Mouse (Mus musculus) urinary bladder, postnatal 36 days (tissue): ENCODE results near the gene Sephs1.
"Not testable (repeated sequence)": the region's sequence is repeated elsewhere in the genome, so short reads cannot be mapped to it uniquely, and the experiment has no call there.

ENCODE experiments used
- DNase-seq, 2 experiments: peaks; one replicate each; pipeline ENCODE4 v3.0.0; 2022; ENCODE audit warnings: low spot score in 2 of 2, mixed read lengths in 1 of 2

Gene Sephs1

DNA sequence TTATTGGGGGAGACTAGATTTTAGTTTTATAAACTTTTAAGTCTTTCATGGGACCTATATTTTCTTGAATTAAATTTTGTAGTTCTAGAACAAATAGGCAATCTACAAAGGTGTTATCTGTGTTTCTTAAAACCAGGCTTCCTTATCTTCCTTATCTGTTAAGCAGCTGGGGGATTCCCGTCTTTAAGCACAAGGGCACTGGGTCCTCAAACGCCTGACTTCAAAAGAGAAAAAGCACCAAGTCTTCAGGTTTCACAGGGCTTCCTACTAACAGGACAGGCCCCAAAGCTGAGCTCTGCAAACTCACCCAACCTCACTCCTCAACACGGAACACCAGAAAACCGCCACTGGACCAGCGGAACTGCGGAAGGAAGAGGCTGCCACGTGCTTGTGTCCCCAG, 26.6 kb downstream of the Sephs1 start:
- DNase-seq: no peak

DNA sequence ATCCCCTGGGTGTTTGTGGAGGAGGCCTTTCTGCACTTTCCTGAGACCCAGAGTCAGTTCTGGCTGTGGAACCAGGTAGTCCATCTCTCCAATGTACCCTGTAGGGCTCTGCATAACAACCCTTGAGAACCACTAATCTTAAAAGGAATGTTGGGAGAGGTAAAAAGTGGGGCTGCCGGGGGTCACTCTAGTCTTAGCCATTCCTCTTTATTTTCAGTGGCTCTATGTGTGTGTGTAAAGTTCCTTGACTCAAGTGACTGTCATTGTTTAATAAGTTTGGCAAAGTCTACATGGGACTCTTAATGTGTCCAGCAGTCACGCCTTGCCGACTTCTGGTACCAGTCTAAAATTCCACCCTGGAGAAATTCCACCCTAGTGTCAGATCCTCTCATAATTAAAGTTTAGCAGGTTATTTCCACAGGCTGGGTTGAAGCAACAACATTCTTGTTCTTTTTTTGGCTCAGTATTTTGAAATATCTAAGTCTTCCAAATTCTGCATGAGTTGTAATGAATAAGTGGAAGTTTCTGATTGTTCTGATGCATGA, 27.5 kb downstream of the Sephs1 start:
- no peak for DNase-seq

DNA sequence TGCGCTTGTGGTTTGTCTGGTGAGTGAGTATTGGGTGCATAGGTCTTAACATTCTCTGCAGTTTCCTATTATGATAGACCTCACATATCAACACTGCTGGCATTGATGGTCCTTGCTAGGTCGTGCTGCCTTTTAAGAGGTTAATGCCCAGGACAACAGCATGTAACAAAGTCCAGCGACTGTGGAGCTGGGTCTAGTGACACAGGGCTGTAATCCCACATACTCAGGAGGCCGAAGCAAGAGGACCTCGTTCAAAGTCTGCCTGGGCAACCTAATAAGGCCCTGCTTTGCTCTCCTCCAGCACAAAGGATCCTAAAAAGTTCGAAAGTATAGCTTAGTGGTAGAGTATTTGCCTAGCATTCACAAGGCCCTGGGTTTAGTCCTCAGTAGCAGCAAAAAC, 28.5 kb downstream of the Sephs1 start:
- no peak for DNase-seq

DNA sequence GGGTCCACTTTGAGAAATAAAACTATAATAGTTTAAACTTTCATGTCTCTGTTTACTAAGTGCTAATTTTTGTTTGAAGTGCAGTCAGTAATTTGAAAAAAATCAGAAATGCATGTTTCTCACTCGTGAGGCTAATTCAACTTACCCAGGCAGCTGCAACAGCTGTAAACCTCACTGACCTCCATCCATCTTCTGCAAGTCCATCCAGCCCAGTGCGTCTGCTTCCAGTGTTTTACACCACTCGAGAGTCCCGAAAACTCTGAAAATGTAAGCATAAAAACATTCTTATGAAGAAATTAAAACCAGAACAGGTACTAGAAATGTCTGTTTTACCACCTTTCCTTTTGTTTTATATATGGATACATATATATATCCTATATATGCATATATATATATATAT, 29.2 kb downstream of the Sephs1 start:
- no peak for DNase-seq

DNA sequence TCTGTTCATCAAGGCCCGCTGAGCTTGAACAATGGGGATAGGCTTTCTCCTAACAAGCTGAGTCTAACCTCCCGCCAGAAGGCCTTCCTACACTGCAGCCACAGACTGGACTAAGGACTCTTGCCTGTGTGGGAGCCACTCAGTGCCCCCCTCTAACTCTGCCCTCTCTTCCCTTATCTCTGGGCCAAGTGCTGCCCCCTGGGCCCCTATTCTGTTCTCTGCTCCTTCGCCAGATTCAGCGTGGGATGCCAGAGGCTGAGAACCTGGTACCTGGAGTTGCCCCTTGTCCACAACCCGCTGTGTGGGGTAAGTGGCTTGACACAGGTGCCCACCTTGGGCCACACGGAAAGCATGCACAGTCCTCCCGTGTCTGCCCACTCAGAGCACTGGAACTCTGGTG, 32.6 kb downstream of the Sephs1 start:
- DNase-seq: no peak

DNA sequence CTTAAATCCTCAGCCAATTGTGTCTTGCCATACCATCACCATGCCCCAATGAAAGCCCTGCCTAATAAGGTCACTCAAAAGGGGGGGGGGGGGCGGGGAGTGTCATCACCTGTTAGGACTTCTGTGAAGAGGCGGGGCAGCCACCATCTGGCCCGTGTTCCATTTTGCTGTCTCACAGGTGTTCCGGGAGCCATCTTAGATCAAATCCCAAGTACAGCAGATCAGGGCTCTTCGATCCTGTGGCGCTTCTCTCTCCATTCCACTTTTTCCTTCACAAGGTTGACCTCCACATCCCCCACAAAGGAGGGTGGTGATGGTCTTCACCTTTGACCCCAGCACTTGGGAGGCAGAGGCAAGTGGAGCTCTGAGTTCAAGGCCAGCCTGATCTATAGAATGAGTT, 34.7 kb downstream of the Sephs1 start:
- DNase-seq: no peak

DNA sequence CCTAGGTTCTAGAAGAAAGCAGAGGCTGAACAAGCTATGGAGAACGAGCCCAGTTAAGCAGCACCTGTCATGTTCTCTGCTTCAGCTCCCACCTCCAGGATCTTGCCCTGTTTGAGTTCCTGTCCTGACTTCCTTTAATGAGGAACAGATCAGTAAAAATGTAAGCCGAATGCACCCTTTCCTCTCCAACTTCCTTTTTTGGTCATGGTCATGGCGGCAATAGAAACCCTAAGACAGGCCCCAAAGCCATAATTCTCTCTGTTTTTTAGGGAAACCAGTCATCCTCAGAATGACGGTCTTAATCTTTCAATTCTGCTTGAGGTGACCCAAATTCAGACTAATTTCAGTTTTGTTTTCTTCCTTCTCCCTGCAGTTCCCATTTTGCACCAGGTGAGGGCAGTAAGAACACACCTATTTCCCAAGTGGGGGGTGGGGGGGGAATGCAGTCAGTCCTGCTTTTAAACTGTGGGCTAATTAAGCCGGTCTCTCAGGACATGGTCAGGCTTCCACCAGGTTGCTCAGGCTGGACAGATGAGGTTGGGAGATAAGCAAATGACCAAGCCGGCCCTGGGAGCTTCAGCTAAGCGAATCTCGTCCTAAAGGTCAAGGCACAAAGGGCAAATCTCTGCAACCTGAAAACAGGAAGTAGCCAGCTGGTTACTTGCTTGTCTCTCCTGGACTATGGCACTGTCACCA, 36.1 kb downstream of the Sephs1 start:
- DNase-seq: peak; percentile 48 to 57

DNA sequence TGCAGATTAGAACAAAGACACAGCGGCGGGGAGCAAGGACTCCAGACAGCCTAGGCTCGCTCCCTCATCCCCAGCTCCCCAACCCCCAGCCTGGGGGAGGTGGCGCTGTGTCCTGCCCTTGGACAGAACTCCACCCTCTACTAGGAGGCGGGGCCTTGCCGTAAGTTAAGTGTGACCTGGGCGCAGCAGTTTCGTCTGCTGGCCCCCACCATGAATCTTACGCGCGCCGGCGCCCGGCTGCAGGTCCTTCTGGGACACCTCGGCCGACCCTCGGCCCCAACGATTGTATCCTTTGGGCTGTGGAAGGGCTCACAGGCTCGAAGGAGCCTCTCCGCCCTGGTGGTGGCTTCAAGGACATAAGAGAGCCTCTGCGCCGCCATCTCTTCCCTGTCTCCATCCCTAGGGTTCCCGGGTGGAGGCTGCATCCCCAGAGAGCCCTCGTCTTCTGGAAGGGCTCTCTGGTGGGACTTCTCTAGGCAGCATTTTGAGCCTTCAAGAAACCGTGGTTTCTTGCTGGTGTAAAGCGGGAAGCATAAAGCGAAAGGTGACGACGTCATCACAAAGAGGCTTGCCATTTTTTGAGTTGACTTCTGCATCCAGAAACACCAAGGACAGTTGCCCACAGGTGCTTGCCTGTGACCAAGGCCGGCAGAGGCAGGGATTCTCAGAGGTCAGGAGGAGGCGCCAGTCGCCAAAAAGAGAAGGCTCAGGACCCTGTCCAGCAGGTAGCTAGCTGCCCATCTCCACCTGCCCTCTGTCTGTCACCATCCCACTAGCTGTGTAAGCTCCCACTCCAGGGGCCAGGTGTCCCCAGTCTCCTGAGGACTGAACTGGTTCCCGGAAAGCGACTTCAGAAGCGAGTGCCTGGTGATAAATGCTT, 37.7 kb downstream of the Sephs1 start, which contains the start of gene Phyh:
Gene Phyh, plus strand, starts transcription at position 160 of the 880 bp plus-strand sequence.
- peak; percentile 85 to 89 for DNase-seq

DNA sequence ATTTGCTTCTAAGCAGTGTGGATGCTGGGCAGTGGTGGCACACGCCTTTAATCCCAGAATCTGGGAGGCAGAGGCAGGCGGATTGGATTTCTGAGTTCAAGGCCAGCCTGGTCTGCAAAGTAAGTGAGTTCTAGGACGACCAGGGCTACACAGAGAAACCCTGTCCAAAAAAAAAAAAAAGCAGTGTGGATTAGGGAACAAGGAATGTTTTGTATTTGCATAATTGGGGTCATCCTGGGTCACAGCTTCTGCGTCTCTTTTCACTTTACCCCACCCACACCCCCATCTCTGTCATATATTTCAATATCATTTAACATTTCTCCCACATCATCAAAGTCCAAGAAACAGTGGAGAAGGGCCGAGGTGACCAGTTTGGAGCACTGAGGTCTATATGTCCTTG, 39.7 kb downstream of the Sephs1 start:
- no peak for DNase-seq

DNA sequence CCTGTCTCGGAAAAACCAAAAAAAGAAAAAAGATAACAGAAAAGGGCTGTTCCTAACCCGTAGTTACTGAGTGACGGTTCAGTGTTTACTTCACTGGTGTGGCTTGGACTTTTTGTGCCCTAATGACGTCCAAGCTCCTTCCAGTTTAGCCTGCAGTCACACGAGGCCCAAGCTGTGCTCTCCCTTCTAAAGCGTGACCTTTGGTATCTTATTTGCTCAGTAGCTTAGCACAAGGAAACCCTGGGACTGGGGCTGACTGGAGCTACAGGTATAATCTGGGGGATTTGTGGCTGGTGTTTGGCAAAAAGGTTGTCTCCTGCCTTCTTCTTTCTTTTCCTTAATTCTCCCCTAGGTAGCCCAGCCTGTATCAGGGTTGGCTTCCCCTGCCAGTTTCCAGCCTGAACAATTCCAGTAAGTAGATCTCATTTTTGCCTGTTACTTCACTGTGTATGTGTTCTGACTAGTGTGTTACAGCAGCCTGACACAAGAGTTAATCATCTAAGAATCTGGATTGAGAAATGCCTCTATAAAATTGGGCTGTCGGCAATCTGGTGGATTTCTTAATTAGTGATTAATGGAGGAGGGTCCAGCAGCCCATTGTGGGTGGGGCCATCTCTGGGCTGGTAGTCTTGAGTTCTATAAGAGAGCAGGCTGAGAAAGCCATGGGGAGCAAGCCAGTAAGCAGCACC, 41.3 kb downstream of the Sephs1 start:
- peak; percentile 14 to 24 for DNase-seq

DNA sequence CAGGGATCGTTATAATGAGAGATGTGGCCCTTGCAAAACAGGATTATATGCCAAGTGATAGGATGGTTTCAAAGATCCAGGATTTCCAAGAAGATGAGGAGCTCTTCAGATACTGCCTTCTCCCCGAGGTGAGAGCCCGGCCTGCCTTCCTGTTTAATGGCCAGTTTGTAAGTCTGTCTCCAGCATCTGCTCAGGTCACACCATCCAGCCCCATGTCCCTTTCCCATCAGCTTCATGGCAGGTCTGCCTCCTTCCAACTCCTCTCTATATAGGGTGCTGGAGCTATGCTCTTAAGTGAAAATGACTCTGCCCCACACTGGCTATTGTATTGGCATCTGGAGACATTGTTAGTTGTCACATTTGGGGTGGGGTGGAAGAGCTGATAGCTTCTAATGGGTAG, 46.0 kb downstream of the Sephs1 start:
- DNase-seq: no peak

DNA sequence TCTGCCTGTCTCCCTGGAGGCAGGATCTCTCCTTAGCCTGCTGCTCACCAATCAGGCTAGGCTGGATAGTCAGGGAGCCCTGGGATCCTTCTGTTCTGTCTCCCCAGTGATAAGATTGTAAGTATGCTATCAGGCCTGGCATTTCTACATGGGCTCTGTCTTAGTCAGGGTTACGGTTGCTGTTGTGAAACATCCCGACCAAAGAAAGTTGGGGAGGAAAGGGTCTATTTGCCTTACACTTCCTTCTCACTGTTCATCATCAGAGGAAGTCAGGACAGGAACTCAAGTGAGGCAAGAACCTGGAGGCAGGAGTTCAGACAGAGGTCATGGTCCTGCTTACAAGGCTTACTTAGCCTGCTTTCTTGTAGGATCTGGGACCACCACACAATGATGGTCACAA, 47.9 kb downstream of the Sephs1 start:
- DNase-seq: no peak

DNA sequence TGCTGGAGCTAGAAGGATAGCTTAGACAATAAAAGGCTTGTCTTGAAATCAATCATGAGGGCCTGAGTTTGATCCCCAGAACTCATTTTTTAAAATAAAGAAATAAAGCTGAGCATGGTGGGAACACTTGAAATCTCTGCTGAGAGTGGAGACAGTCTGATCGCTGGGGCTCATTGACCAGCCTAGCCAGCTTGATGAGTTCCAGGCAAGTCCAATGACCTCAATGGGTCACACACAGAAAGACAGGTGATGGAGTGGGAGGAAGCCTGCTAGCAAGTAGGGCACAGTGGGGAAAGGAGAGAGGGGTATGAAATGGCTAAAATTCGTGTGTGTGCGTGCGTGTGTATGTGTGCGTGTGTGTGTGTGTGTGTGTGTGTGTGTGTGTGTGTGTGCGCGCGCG, 53.2 kb downstream of the Sephs1 start:
- no peak for DNase-seq

DNA sequence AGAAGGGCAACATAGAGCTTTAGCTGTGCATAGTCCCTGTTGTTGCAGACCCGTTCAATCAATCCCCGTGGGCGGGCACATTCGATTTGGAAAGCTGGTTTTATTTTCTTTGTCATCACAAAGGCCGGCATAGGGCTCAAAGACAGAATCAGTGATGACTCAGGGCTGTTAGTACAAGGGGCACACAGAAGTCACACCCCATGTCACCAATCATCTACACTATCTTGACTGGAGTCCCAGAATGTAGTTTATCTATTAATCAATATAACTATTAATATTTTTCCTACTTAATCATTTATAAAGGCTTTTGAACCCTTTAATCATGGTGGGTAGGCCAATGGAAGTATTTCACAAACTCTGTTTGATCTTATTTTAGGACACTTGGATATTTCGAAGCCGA, 56.6 kb downstream of the Sephs1 start:
- DNase-seq: no peak

DNA sequence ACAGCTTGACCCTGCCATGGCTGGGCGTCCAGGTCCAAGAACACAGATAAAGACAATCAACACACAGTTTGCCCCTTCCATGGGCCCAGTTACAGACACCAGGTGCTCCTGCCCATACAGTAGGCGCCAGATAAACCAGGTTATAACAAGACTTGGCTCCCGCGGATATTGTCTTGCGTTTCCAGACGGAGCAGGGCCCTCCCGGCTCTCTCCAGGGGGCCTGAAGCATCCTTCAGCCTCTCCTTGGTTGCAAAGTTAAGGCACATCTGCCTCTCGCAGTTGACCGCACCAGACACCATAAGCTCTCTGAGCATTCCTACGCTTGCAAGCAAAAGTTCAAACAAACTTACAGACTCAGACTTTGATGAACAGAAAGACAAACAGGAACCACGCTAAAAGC, 59.5 kb downstream of the Sephs1 start:
- DNase-seq: no peak

DNA sequence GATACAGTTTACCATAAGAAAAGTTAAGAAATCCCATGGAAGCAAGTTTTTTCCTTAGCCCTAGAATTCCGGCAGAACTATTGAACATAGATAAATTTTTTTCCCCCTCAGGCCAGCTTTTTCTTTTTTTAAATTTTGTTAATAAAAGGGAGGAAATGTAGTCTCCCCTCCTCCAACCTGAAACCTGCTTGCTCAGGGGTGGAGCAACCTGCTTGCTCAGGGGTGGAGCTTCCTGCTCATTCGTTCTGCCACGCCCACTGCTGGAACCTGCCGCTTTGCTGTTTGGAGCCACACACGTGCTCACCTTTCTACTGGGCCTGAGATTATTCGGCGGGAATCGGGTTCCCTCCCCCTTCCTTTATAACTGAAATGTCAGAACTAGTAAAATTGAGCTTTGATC, 68.3 kb downstream of the Sephs1 start:
- not testable (repeated sequence) for DNase-seq

DNA sequence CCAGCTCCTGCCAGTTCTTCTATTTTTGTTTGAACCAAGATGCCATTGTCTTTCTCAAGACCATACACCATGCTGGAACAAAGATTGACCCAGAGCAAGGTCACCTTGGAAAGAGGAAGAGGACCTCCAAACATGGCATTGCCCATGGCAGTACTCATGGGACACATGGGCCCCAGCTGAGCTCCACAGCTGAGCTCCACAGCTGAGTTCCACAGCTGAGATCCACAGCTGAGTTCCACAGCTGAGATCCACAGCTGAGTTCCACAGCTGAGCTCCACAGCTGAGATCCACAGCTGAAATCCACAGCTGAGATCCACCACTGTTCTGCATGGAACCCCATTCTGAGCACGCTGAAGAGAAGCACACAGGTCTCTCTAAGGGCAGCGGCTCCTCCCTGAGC, 69.6 kb downstream of the Sephs1 start:
- no peak for DNase-seq

DNA sequence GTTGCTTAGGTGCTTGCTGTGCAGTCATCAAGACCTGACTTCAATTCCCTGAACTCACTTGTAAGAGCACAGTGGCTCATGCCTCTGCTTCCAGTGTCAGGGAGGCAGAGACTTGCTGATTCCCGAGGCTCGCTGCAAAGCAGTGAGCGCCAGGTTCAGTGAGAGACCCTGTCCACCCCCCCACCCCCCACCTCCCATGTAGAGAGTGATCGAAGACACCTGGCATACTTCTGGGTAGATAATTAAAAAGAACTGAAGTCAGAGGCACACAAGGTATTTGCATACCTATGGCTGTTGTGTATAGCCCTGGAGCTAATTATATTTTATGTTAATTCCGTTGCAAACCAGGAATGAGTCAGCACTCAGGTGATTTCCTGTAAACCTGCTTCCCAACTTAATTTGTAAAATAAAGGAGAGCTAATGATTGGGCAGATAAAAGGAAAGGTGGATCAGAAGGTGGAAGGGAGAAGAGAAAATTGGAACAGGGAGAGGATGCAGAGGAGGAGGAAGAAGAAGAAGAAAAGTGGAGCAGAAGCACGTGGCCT, 72.9 kb downstream of the Sephs1 start:
- no peak for DNase-seq

DNA sequence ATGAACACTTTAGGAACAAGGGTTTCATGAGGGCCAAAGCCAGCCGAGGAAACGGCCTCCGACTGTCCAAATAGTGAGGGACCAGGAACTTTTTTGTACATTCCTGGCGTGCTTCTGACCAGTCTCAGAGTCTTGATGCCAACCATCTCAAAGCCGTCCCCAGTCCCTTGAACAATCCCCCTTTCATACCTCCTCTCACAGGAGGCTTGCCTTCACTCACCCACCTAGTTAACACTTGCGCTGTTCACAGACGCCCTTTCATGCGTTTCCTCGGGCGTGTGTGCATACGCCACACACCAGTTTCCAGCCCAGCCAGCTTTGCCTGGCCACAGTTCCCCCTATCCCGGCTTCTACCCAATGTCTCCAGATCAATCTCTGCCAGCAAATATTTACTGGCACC, 76.7 kb downstream of the Sephs1 start:
- DNase-seq: no peak
